Mouse (Mus musculus) embryonic facial prominence, embryonic 14.5 days (tissue): ENCODE measurements around the gene Shroom1. TPM values are rescaled to one million over a fixed set of nuclear protein-coding genes. Genes with fewer than 3 reads are reported as not detected.
A peak's percentile ranks its signal among the peaks of the same experiment; 100 is the strongest.

Experiments used
- ATAC-seq: fragments of 200-750 bp; cut with Nextera tagmentation; 2 replicates; pipeline ENCODE4 v1.8.0; 2017; ENCODE audit warnings: low read depth, moderate number of reproducible peaks, moderate TSS enrichment
- DNase-seq: peaks from one replicate; pipeline ENCODE4 v3.0.0-alpha.2; 2015; ENCODE audit warnings: low spot score
- H3K27ac ChIP-seq: fragments of 300-500 bp; sonication (generic); replicated peaks from 2 replicates; pipeline ENCODE4 v1.5.1; 2014; ENCODE audit warnings: low read depth, mild to moderate bottlenecking, low read length, moderate library complexity
- H3K27me3 ChIP-seq: fragments of 300-500 bp; sonication (generic); replicated peaks from 2 replicates; pipeline ENCODE4 v1.6.1; 2014; ENCODE audit warnings: low read length; ENCODE audit not compliant: control insufficient read depth, insufficient read depth
- H3K36me3 ChIP-seq: fragments of 300-500 bp; sonication (generic); 2 replicates; pipeline ENCODE4 v1.6.1; 2014; ENCODE audit warnings: low read length, mixed read lengths; ENCODE audit not compliant: control insufficient read depth, insufficient read depth
- H3K4me1 ChIP-seq: fragments of 300-500 bp; sonication (generic); 2 replicates; pipeline ENCODE4 v1.6.1; 2014; ENCODE audit warnings: antibody characterized with exemption, low read length; ENCODE audit not compliant: control insufficient read depth, insufficient read depth
- H3K4me2 ChIP-seq: fragments of 300-500 bp; sonication (generic); 2 replicates; pipeline ENCODE4 v1.6.1; 2014; ENCODE audit warnings: low read depth, mild to moderate bottlenecking, low read length, moderate library complexity, mixed read lengths
- H3K4me3 ChIP-seq: fragments of 300-500 bp; sonication (generic); 2 replicates; pipeline ENCODE4 v1.5.1; 2014; ENCODE audit warnings: low read depth, mild to moderate bottlenecking, low read length
- H3K9ac ChIP-seq: fragments of 300-500 bp; sonication (generic); 2 replicates; pipeline ENCODE4 v1.6.1; 2014; ENCODE audit warnings: low read depth, mild to moderate bottlenecking, low read length, moderate library complexity, mixed read lengths
- H3K9me3 ChIP-seq: fragments of 300-500 bp; sonication (generic); 2 replicates; pipeline ENCODE4 v1.6.1; 2016; ENCODE audit warnings: low read length; ENCODE audit not compliant: control insufficient read depth
- WGBS: fragments of 180-500 bp; shearing (Covaris S2); extraction: QIAGEN DNeasy Blood & Tissue Kit; methylation state at CpG from one replicate; pipeline ENCODE4 v1.1.7; 2014; 5-methylcytosine and 5-hydroxymethylcytosine counted together
- polyA plus RNA-seq: library from polyadenylated mRNA; unstranded; fragments of >200 nt; fragmentation: Nextera tagmentation; extraction: Ambion mirVana; gene quantifications from 2 replicates; pipeline ENCODE4 v1.2.1, GENCODE M21; 2014

Shroom1 gene
- polyA plus RNA-seq, 1 experiment from 2014 or later = 2.9 TPM

- Histone ChIP-seq H3K9ac (peak overlapping the region; percentile 62), H3K4me1 (peaks cover 33% of the 10 kb centered on the region), H3K27me3 (peaks cover 72% of the 10 kb centered on the region), H3K4me3 (peak overlapping the region; percentile 37), H3K4me2 (peak overlapping the region; percentile 61), H3K27ac (no peak overlapping the region), H3K36me3 (0 out of 2 replicates have a peak, but pooled peaks cover 4% of the 10 kb centered on the region), H3K9me3 (no peaks in the 10 kb centered on the region)
- peak; percentile 83 for DNase-seq
- WGBS = 8% methylated on average over 38 of the region's 40 CpGs
- peak; percentile 60 for ATAC-seq
These were observed 9.4 kb downstream of the Shroom1 start for GRCm38 (mm10) chr11:53466231-53466971.

DNA sequence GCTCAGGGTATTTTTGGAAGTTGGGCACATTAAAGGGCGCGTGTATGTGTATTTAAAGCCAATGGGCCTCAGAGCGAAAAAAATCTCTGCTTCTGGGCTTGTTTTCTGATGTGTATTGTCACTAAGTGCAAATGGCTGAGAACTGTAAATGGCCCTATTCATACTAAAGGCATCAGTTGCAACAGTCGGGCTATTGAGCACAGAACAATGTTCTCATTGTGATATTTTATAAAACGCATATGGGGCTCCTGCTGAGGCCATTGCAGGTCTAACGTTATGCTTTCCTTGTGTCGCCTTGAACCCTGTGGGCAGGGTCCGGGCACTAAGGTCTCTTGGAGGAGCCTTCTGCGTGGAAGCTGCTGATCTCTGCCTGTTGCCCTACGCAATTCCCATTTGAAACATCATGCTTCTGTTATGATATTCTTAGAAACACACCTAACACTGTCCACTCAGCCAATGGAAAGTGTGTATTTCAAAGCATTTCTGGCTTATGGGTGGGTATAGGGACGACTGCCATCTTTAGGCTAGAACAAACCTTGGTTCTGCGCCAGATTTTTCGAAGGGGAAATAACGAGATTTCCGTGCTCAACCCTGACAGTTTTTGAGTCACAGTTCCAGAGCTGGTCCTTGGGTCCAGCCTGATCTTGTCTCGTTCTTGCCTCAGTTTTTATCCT is 12.4 kb downstream of the Shroom1 start:
- H3K27ac ChIP-seq = peak overlapping the region; percentile 55
- WGBS = 20% methylated on average over 16 of the region's 16 CpGs
- H3K4me2 ChIP-seq = peak overlapping the region; percentile 57
- no peak overlapping the region; the same call in 1 of the 2 replicates for H3K9ac ChIP-seq
- H3K4me3 ChIP-seq = peak overlapping the region; percentile 24
- H3K36me3 ChIP-seq = 0 out of 2 replicates have a peak, but pooled peaks cover 4% of the 10 kb centered on the region
- ATAC-seq (peak; percentile 27; the same call in 1 of the 2 replicates), DNase-seq (peak; percentile 50)
- H3K9me3 ChIP-seq = no peaks in the 10 kb centered on the region
- peaks cover 52% of the 10 kb centered on the region for H3K27me3 ChIP-seq
- peaks cover 21% of the 10 kb centered on the region for H3K4me1 ChIP-seq

GRCm38 (mm10) chr11:53469968-53470695 is 13.1 kb downstream of the Shroom1 start, which contains the start of gene Gm9837:
Gm9837 (minus strand) TSS chr11:53470479.
- Histone ChIP-seq H3K4me3 (peak within 1 kb of the TSS; percentile 24), H3K4me2 (peak within 1 kb of the TSS; percentile 57), H3K27ac (peak within 1 kb of the TSS; percentile 72), H3K4me1 (peaks cover 21% of the 10 kb centered on the region), H3K9me3 (no peaks in the 10 kb centered on the region), H3K27me3 (peaks cover 52% of the 10 kb centered on the region), H3K36me3 (no peaks in the 10 kb centered on the region), H3K9ac (no peak within 1 kb of the TSS; the same call in 1 of the 2 replicates)
- peak; percentile 87 for ATAC-seq
- WGBS = 4% methylated on average over 26 of the region's 29 CpGs
- peak; percentile 93 for DNase-seq

GRCm38 (mm10) chr11:53472709-53473108 is 15.7 kb downstream of the Shroom1 start:
- ATAC-seq (no peak), DNase-seq (no peak)
- Histone ChIP-seq H3K27me3 (peaks cover 42% of the 10 kb centered on the region), H3K27ac (no peak overlapping the region), H3K9ac (no peak overlapping the region), H3K4me3 (no peak overlapping the region), H3K36me3 (no peaks in the 10 kb centered on the region), H3K4me1 (peaks cover 13% of the 10 kb centered on the region), H3K9me3 (no peaks in the 10 kb centered on the region), H3K4me2 (no peak overlapping the region)
- 86% methylated on average over 3 of the region's 3 CpGs for whole genome bisulfite sequencing

- 22% methylated on average over 8 of the region's 8 CpGs for WGBS
- Histone ChIP-seq H3K9me3 (no peaks in the 10 kb centered on the region), H3K9ac (no peak overlapping the region), H3K4me1 (peaks cover 13% of the 10 kb centered on the region; the same call in 1 of the 2 replicates), H3K27ac (no peak overlapping the region), H3K4me2 (no peak overlapping the region; the same call in 1 of the 2 replicates), H3K27me3 (peaks cover 65% of the 10 kb centered on the region), H3K4me3 (no peak overlapping the region), H3K36me3 (no peaks in the 10 kb centered on the region)
- DNase-seq (no peak), ATAC-seq (no peak)
These were observed 18.6 kb downstream of the Shroom1 start for GRCm38 (mm10) chr11:53475620-53476019.

DNA sequence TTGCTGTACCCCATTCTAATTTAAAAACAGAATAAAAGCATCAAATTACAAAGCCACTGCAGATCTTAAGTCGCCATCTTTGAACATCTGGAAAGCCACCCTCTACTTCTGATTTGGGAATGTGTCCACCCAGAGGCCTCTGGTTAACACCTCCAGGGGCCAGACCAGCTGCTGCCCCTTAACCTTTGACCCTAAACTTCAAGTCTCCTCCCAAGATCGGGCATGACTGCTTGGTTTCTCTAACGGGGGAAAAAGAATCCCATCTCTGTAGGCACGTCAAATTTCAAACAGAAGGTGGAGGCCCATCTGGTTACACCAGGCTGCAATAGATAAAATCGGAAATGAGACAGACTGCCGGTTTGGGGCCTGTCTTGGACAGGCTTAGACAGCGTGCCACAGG is 20.8 kb downstream of the Shroom1 start:
- no peak overlapping the region for H3K4me3 ChIP-seq
- peaks cover 72% of the 10 kb centered on the region for H3K27me3 ChIP-seq
- 0 out of 2 replicates have a peak, but pooled peaks cover 11% of the 10 kb centered on the region for H3K4me1 ChIP-seq
- 25% methylated on average over 7 of the region's 7 CpGs for WGBS
- no peaks in the 10 kb centered on the region for H3K36me3 ChIP-seq
- no peak for DNase-seq
- H3K9ac ChIP-seq = no peak overlapping the region
- no peak overlapping the region for H3K4me2 ChIP-seq
- no peak overlapping the region for H3K27ac ChIP-seq
- H3K9me3 ChIP-seq = no peaks in the 10 kb centered on the region
- ATAC-seq = no peak

GRCm38 (mm10) chr11:53478383-53479170 is 21.6 kb downstream of the Shroom1 start:
- peak overlapping the region; percentile 47 for H3K4me3 ChIP-seq
- H3K27me3 ChIP-seq = peaks cover 70% of the 10 kb centered on the region
- H3K4me1 ChIP-seq = 0 out of 2 replicates have a peak, but pooled peaks cover 11% of the 10 kb centered on the region
- ATAC-seq (peak; percentile 2; the same call in 1 of the 2 replicates), DNase-seq (no peak)
- peak overlapping the region; percentile 49 for H3K9ac ChIP-seq
- peak overlapping the region; percentile 83 for H3K4me2 ChIP-seq
- 10% methylated on average over 43 of the region's 79 CpGs for WGBS
- H3K36me3 ChIP-seq = no peaks in the 10 kb centered on the region
- H3K27ac ChIP-seq = no peak overlapping the region
- no peaks in the 10 kb centered on the region for H3K9me3 ChIP-seq
